Mouse (Mus musculus): ENCODE data around the gene Cdk19. TPM values are rescaled to one million over a fixed set of nuclear protein-coding genes. Genes with fewer than 3 reads are reported as not detected.

The Cdk19 gene
- total and polyA plus RNA-seq, 3 experiments: 3.3 to 4.7 (median 4.0) TPM

- DNase-seq (ENCODE audit: extremely low read depth): no peak
- TF ChIP-seq CHD1 (IDR thresholded peaks at IDR 0.05; ENCODE audit: low read depth, low read length) (no peak), IRF4 (IDR thresholded peaks at IDR 0.05; ENCODE audit: low read depth, low read length) (no peak), ETS1 (conservative IDR thresholded peaks at IDR 0.05; ENCODE audit: low read depth, low read length) (no peak), MAX (IDR thresholded peaks at IDR 0.05; ENCODE audit: low read length) (no peak), RAD21 (IDR thresholded peaks at IDR 0.05; ENCODE audit: low read depth, low read length) (no peak), HCFC1 (IDR thresholded peaks at IDR 0.05; ENCODE audit: low read depth, low read length) (no peak), UBTF (IDR thresholded peaks at IDR 0.05; ENCODE audit: low read depth, low read length) (no peak), SMC3 (IDR thresholded peaks at IDR 0.05; ENCODE audit: low read depth, low read length) (no peak), GABPA (IDR thresholded peaks at IDR 0.05; ENCODE audit: insufficient replicate concordance, low read depth, low read length) (no peak), TCF12 (IDR thresholded peaks at IDR 0.05; ENCODE audit: low read depth, low read length) (no peak), KAT2A (IDR thresholded peaks at IDR 0.05; ENCODE audit: insufficient replicate concordance, low read length) (no peak), TBP (conservative IDR thresholded peaks at IDR 0.05; ENCODE audit: low read depth, low read length) (no peak), ZC3H11A (IDR thresholded peaks at IDR 0.05; ENCODE audit: low read depth, low read length) (no peak), MAFK (IDR thresholded peaks at IDR 0.05; ENCODE audit: insufficient replicate concordance, low read length) (no peak)
- no peaks in the 10 kb centered on the region for H3K36me3 ChIP-seq (replicated peaks in 1 of 2; ENCODE audit: control insufficient read depth in 1 of 2, insufficient read depth in 1 of 2, low read length in 1 of 2)
- H3K4me1 ChIP-seq (ENCODE audit: control insufficient read depth in 1 of 2, insufficient read depth in 2 of 2): no peaks in the 10 kb centered on the region
- no peaks in the 10 kb centered on the region for H3K27me3 ChIP-seq (replicated peaks)
- no peaks in the 10 kb centered on the region for H3K9me3 ChIP-seq (replicated peaks; ENCODE audit: low read length)
- H3K4me2 ChIP-seq (ENCODE audit: insufficient read depth, low read depth, poor library complexity, severe bottlenecking): no peak overlapping the region
- in situ Hi-C loops (cut with MboI; ENCODE audit: low pct_ligation_motif_present, low pct_unique_long_range_greater_than_20kb, low sequenced_read_pairs) (no loop called here), dilution Hi-C loops (cut with MboI; ENCODE audit: extremely low pct_ligation_motif_present, extremely low pct_unique_long_range_greater_than_20kb, low sequenced_read_pairs) (no loop called here)
- H3K9ac ChIP-seq (ENCODE audit: insufficient read depth, low read depth): no peak overlapping the region
- no peak overlapping the region for H3K27ac ChIP-seq (ENCODE audit: insufficient read depth, low read depth)
- no peaks in the 10 kb centered on the region for H3K79me2 ChIP-seq (replicated peaks; ENCODE audit: control insufficient read depth, extremely low read depth, insufficient read depth, poor library complexity, severe bottlenecking)
- no peak overlapping the region for H3K4me3 ChIP-seq (replicated peaks in 1 of 3; ENCODE audit: low read depth in 2 of 3, low read length in 2 of 3, poor library complexity in 1 of 3)
These were observed 159.1 kb downstream of the Cdk19 start for GRCm38 (mm10) chr10:40498426-40498825.

- in situ Hi-C loops (cut with MboI; ENCODE audit: low pct_ligation_motif_present, low pct_unique_long_range_greater_than_20kb, low sequenced_read_pairs): loop anchor here (25.0 kb wide), 1 partner anchor 137 kb away; no protein-coding TSS in a partner anchor
- no peak overlapping the region for H3K9ac ChIP-seq (ENCODE audit: insufficient read depth, low read depth)
- DNase-seq (ENCODE audit: extremely low read depth): no peak
These were observed 160.2 kb downstream of the Cdk19 start for GRCm38 (mm10) chr10:40499314-40500252.

More at GRCm38 (mm10) chr10:40499314-40500252, 160.2 kb downstream of the Cdk19 start:
- no peaks in the 10 kb centered on the region for H3K79me2 ChIP-seq (replicated peaks; ENCODE audit: control insufficient read depth, extremely low read depth, insufficient read depth, poor library complexity, severe bottlenecking)
- no peak for TF ChIP-seq TCF12 (IDR thresholded peaks at IDR 0.05; ENCODE audit: low read depth, low read length)
- no peak for TF ChIP-seq RCOR1 (conservative IDR thresholded peaks at IDR 0.05; ENCODE audit: low read depth, low read length)
- no peak for TF ChIP-seq KAT2A (IDR thresholded peaks at IDR 0.05; ENCODE audit: insufficient replicate concordance, low read length)
- no peak for TF ChIP-seq ZKSCAN1 (IDR thresholded peaks at IDR 0.05; ENCODE audit: borderline replicate concordance, low read depth, low read length)
- no peak for TF ChIP-seq GABPA (IDR thresholded peaks at IDR 0.05; ENCODE audit: insufficient replicate concordance, low read depth, low read length)
- TF ChIP-seq CTCF (conservative IDR thresholded peaks at IDR 0.05 in 1 of 2, IDR thresholded peaks at IDR 0.05 in 1 of 2; ENCODE audit: low read depth in 2 of 2, low read length in 2 of 2): no peak
- no peak for TF ChIP-seq MAX (IDR thresholded peaks at IDR 0.05; ENCODE audit: low read length)
- TF ChIP-seq NRF1 (IDR thresholded peaks at IDR 0.05; ENCODE audit: low read depth, low read length): no peak
- TF ChIP-seq ELF1 (IDR thresholded peaks at IDR 0.05; ENCODE audit: low read depth, low read length): no peak
- no peak for TF ChIP-seq IRF4 (IDR thresholded peaks at IDR 0.05; ENCODE audit: low read depth, low read length)
- TF ChIP-seq TBP (conservative IDR thresholded peaks at IDR 0.05; ENCODE audit: low read depth, low read length): no peak
- TF ChIP-seq SMC3 (IDR thresholded peaks at IDR 0.05; ENCODE audit: low read depth, low read length): no peak
- H3K4me3 ChIP-seq (replicated peaks in 1 of 3; ENCODE audit: low read depth in 2 of 3, low read length in 2 of 3, poor library complexity in 1 of 3): no peak overlapping the region
- no peaks in the 10 kb centered on the region for H3K4me1 ChIP-seq (ENCODE audit: control insufficient read depth in 1 of 2, insufficient read depth in 2 of 2)
- H3K27ac ChIP-seq (ENCODE audit: insufficient read depth, low read depth): no peak overlapping the region
- H3K4me2 ChIP-seq (ENCODE audit: insufficient read depth, low read depth, poor library complexity, severe bottlenecking): no peak overlapping the region
- no peaks in the 10 kb centered on the region for H3K36me3 ChIP-seq (replicated peaks in 1 of 2; ENCODE audit: control insufficient read depth in 1 of 2, insufficient read depth in 1 of 2, low read length in 1 of 2)
- H3K9me3 ChIP-seq (replicated peaks; ENCODE audit: low read length): no peaks in the 10 kb centered on the region
- dilution Hi-C loops (cut with MboI; ENCODE audit: extremely low pct_ligation_motif_present, extremely low pct_unique_long_range_greater_than_20kb, low sequenced_read_pairs): no loop called here
- H3K27me3 ChIP-seq (replicated peaks): no peaks in the 10 kb centered on the region

Data from CH12.LX (cell line).